Mouse (Mus musculus) midbrain, embryonic 14.5 days (tissue): ENCODE measurements around the gene Rbx1. TPM values are rescaled to one million over a fixed set of nuclear protein-coding genes. Genes with fewer than 3 reads are reported as not detected.

ENCODE experiments used
- ATAC-seq: fragments of 200-750 bp; cut with Nextera tagmentation; 2 replicates; pipeline ENCODE4 v1.8.0; 2017; ENCODE audit warnings: moderate number of reproducible peaks, moderate library complexity; ENCODE audit not compliant: low FRiP score, low TSS enrichment
- DNase-seq: peaks from one replicate; pipeline ENCODE4 v3.0.0-alpha.2; 2015
- H3K27ac ChIP-seq: fragments of 300-500 bp; sonication (generic); replicated peaks from 2 replicates; pipeline ENCODE4 v1.5.1; 2014; ENCODE audit warnings: mild to moderate bottlenecking, low read depth, low read length, moderate library complexity
- H3K27me3 ChIP-seq: fragments of 300-500 bp; sonication (generic); 2 replicates; pipeline ENCODE4 v1.6.1; 2014; ENCODE audit warnings: low read length, control low read depth, mixed read lengths; ENCODE audit not compliant: control insufficient read depth, insufficient read depth
- H3K36me3 ChIP-seq: fragments of 300-500 bp; sonication (generic); 2 replicates; pipeline ENCODE4 v1.6.1; 2014; ENCODE audit warnings: low read length, control low read depth; ENCODE audit not compliant: control insufficient read depth, insufficient read depth
- H3K4me1 ChIP-seq: fragments of 300-500 bp; sonication (generic); 2 replicates; pipeline ENCODE4 v1.6.1; 2014; ENCODE audit warnings: mild to moderate bottlenecking, antibody characterized with exemption, low read length, control low read depth; ENCODE audit not compliant: control insufficient read depth, insufficient read depth
- H3K4me2 ChIP-seq: fragments of 300-500 bp; sonication (generic); 2 replicates; pipeline ENCODE4 v1.6.1; 2014; ENCODE audit warnings: mild to moderate bottlenecking, low read length, moderate library complexity
- H3K4me3 ChIP-seq: fragments of 300-500 bp; sonication (generic); replicated peaks from 2 replicates; pipeline ENCODE4 v1.5.1; 2014; ENCODE audit warnings: low read depth, low read length
- H3K9ac ChIP-seq: fragments of 300-500 bp; sonication (generic); replicated peaks from 2 replicates; pipeline ENCODE4 v1.6.1; 2014; ENCODE audit warnings: mild to moderate bottlenecking, low read length, moderate library complexity
- H3K9me3 ChIP-seq: fragments of 300-500 bp; sonication (generic); 2 replicates; pipeline ENCODE4 v1.6.1; 2016; ENCODE audit warnings: low read length, control low read depth, mixed read lengths; ENCODE audit not compliant: control insufficient read depth
- WGBS: fragments of 180-500 bp; shearing (Covaris S2); extraction: QIAGEN DNeasy Blood & Tissue Kit; methylation state at CpG from one replicate; pipeline ENCODE4 v1.1.7; 2014; 5-methylcytosine and 5-hydroxymethylcytosine counted together
- polyA plus RNA-seq: library from polyadenylated mRNA; unstranded; fragments of >200 nt; fragmentation: Nextera tagmentation; extraction: Ambion mirVana; gene quantifications from 2 replicates; pipeline ENCODE4 v1.2.1, GENCODE M21; 2014

The Rbx1 gene
- polyA plus RNA-seq, 1 experiment from 2014 or later: 500 TPM

GRCm38 (mm10) chr15:81507201-81507600 is 41.1 kb downstream of the Rbx1 start:
- Histone ChIP-seq H3K4me2 (no peak overlapping the region), H3K27ac (no peak overlapping the region), H3K36me3 (no peaks in the 10 kb centered on the region), H3K9me3 (no peaks in the 10 kb centered on the region), H3K4me1 (no peaks in the 10 kb centered on the region), H3K4me3 (no peak overlapping the region), H3K9ac (no peak overlapping the region), H3K27me3 (no peaks in the 10 kb centered on the region)
- peak; percentile 13 for DNase-seq
- no peak for ATAC-seq

- no peak for ATAC-seq
- 0 out of 2 replicates have a peak, but pooled peaks cover 5% of the 10 kb centered on the region for H3K4me1 ChIP-seq
- no peaks in the 10 kb centered on the region for H3K9me3 ChIP-seq
- DNase-seq: no peak
- no peak overlapping the region for H3K9ac ChIP-seq
- no peak overlapping the region for H3K4me3 ChIP-seq
- no peaks in the 10 kb centered on the region for H3K27me3 ChIP-seq
- H3K27ac ChIP-seq: no peak overlapping the region
- no peak overlapping the region for H3K4me2 ChIP-seq
- no peaks in the 10 kb centered on the region for H3K36me3 ChIP-seq
- WGBS: 82% methylated on average over 4 of the region's 4 CpGs
Observed at GRCm38 (mm10) chr15:81510621-81511020, 44.5 kb downstream of the Rbx1 start.

- Histone ChIP-seq H3K36me3 (no peaks in the 10 kb centered on the region), H3K4me2 (no peak overlapping the region), H3K9me3 (no peaks in the 10 kb centered on the region), H3K4me3 (no peak overlapping the region), H3K9ac (no peak overlapping the region), H3K27ac (no peak overlapping the region), H3K27me3 (no peaks in the 10 kb centered on the region), H3K4me1 (0 out of 2 replicates have a peak, but pooled peaks cover 5% of the 10 kb centered on the region)
- DNase-seq (peak; percentile 12), ATAC-seq (no peak)
- 61% methylated on average over 21 of the region's 21 CpGs for WGBS
Observed at GRCm38 (mm10) chr15:81511601-81512261, 45.6 kb downstream of the Rbx1 start.

- no peaks in the 10 kb centered on the region for H3K36me3 ChIP-seq
- peak overlapping the region; percentile 21; the same call in 1 of the 2 replicates for H3K9ac ChIP-seq
- no peaks in the 10 kb centered on the region for H3K27me3 ChIP-seq
- peak overlapping the region; percentile 51 for H3K4me2 ChIP-seq
- 13% methylated on average over 18 of the region's 18 CpGs for WGBS
- H3K4me3 ChIP-seq: peak overlapping the region; percentile 21; the same call in 1 of the 2 replicates
- peak; percentile 61 for DNase-seq
- H3K27ac ChIP-seq: no peak overlapping the region
- H3K4me1 ChIP-seq: 0 out of 2 replicates have a peak, but pooled peaks cover 5% of the 10 kb centered on the region
- no peak for ATAC-seq
- no peaks in the 10 kb centered on the region for H3K9me3 ChIP-seq
Observed at GRCm38 (mm10) chr15:81514111-81514971, 48.2 kb downstream of the Rbx1 start.

- 85% methylated on average over 3 of the region's 3 CpGs for WGBS
- no peaks in the 10 kb centered on the region for H3K9me3 ChIP-seq
- H3K36me3 ChIP-seq: no peaks in the 10 kb centered on the region
- ATAC-seq (no peak), DNase-seq (no peak)
- no peak overlapping the region for H3K4me3 ChIP-seq
- H3K4me1 ChIP-seq: 0 out of 2 replicates have a peak, but pooled peaks cover 5% of the 10 kb centered on the region
- no peak overlapping the region for H3K9ac ChIP-seq
- H3K4me2 ChIP-seq: no peak overlapping the region
- no peak overlapping the region for H3K27ac ChIP-seq
- H3K27me3 ChIP-seq: no peaks in the 10 kb centered on the region
Observed at GRCm38 (mm10) chr15:81515221-81515620, 49.1 kb downstream of the Rbx1 start.

DNA sequence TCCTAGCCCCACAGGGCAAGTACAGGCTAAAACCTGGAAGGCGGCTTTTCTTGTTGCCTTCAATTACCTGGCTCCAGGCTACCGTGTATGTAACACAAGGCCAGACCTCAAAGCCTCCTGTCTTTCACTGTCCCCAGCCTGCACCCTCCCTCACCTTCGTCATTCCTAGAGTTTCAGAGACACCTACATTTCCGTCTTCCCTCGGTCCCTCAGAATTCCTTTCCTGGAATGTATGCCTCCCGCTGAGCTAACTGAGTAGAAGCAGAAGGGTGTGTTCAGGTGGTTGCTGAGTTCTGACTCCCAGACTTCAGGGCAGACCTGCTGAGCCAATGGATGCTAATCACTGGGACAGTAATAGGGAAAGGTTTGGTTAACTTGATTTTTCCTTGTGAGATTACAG is 51.9 kb downstream of the Rbx1 start:
- WGBS: 56% methylated on average over 6 of the region's 6 CpGs
- no peak for DNase-seq

DNA sequence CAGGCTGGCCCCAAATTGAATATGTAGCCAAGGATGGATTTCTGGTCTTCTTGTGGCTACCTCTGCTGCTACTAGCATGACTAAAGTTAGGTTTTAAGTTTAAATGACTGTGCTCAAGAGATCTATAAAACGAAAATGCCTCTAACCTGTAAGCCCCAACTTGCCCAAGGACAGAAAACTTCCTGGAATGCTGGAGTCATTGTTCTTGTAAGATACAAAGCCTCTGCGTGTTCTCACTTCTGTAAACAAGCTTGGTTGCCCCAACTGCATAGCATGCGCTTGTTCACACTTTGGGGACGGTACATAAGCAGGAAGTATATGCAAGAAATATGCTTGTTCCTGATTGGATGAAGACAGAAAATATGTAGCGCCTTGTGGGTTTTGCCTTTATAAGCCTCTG is 52.7 kb downstream of the Rbx1 start:
- 88% methylated on average over 5 of the region's 5 CpGs for WGBS
- ATAC-seq (no peak), DNase-seq (no peak)
- Histone ChIP-seq H3K27ac (no peak overlapping the region), H3K4me1 (peaks cover 13% of the 10 kb centered on the region; the same call in 1 of the 2 replicates), H3K4me3 (no peak overlapping the region), H3K36me3 (no peaks in the 10 kb centered on the region), H3K9me3 (no peaks in the 10 kb centered on the region), H3K9ac (no peak overlapping the region), H3K27me3 (no peaks in the 10 kb centered on the region), H3K4me2 (no peak overlapping the region)

More for the DNA sequence above, 51.9 kb downstream of the Rbx1 start:
- Histone ChIP-seq H3K27ac (no peak overlapping the region), H3K27me3 (no peaks in the 10 kb centered on the region), H3K4me3 (no peak overlapping the region), H3K36me3 (no peaks in the 10 kb centered on the region), H3K9ac (no peak overlapping the region), H3K9me3 (no peaks in the 10 kb centered on the region), H3K4me2 (no peak overlapping the region), H3K4me1 (peaks cover 13% of the 10 kb centered on the region; the same call in 1 of the 2 replicates)
- ATAC-seq: no peak

DNA sequence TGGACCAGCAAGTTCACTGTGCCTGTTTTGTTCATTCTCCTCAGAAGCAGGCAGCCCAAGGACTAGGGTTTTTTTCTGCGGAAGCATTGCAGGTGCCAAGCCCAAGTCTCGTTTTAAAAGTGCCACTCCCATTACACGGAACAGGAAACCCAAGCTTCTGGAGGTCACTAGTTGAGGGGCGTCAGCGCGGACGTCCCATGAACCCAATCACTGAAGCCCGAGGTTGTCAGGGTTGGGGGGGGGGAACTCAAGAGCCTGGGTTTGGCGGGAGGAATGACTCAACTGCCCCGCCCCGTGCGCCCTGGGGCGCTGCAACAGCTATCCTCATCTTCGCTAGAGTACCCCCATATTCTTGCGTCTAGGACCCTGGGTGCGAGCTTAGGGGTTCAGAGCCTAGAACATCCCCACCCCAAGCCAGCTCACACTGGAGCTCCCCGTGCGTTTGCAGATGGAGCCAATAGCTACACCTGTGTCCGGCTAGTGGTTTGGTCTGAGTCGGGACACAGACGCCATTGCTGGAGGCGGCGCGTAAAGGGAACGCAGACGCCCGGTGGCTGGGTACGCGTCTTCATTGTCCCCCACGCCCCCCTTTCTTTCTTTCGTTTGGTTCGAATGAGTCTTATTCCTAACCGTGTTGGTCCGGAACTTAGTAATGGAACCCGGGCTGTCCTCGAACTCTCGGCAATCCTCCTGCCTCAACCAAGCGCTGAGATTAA is 56.1 kb downstream of the Rbx1 start:
- ATAC-seq: no peak
- peaks cover 8% of the 10 kb centered on the region; the same call in 1 of the 2 replicates for H3K4me1 ChIP-seq

More for the DNA sequence above, 56.1 kb downstream of the Rbx1 start:
- Histone ChIP-seq H3K27ac (peak overlapping the region; percentile 82), H3K4me3 (peak overlapping the region; percentile 55), H3K27me3 (no peaks in the 10 kb centered on the region), H3K36me3 (no peaks in the 10 kb centered on the region), H3K9ac (peak overlapping the region; percentile 74), H3K9me3 (no peaks in the 10 kb centered on the region), H3K4me2 (peak overlapping the region; percentile 94)
- peak; percentile 65 for DNase-seq
- WGBS: under 1% methylated on average over 38 of the region's 38 CpGs
